Mouse (Mus musculus) Muller cell, postnatal 12 days (primary cell): Measurements from ENCODE around the gene Sncg.
"Not testable (repeated sequence)": the region's sequence is repeated elsewhere in the genome, so short reads cannot be mapped to it uniquely, and the experiment has no call there.

Experiments
- DNase-seq: peaks from one replicate; pipeline ENCODE4 v3.0.0-alpha.2; 2015; ENCODE audit errors: inconsistent ontology term

Sncg gene

DNA sequence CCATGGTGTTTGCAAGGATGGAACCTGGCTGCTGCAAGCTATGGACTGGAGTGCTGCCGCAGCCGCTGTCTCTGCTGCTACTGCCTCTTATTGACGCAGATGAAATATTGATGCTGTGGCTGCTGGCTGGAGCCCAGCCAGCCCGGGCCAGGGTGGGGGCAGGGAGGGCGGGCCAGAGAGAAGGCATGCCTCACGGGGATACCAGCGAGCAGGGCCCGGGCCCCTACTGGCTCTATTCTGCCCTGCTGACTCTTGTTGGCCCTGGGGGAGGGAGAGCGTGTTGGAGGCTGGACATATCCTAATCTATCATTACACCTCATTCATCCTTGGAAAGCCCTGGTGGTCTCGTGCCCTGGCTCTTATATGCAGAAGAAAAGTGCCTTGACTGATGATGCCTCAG is at the start of gene Sncg:
Gene Sncg, minus strand, starts transcription at position 213 of the 400 bp plus-strand sequence.
- DNase-seq: no peak

- peak; percentile 65 for DNase-seq
Measured at GRCm38 (mm10) chr14:34421078-34421477, 46.5 kb upstream of the Sncg start.

- DNase-seq: no peak
Measured at GRCm38 (mm10) chr14:34417501-34417900, 42.9 kb upstream of the Sncg start.

GRCm38 (mm10) chr14:34416946-34417345 is 42.4 kb upstream of the Sncg start:
- not testable (repeated sequence) for DNase-seq

- no peak for DNase-seq
Measured at GRCm38 (mm10) chr14:34412164-34412896, 37.7 kb upstream of the Sncg start.

DNA sequence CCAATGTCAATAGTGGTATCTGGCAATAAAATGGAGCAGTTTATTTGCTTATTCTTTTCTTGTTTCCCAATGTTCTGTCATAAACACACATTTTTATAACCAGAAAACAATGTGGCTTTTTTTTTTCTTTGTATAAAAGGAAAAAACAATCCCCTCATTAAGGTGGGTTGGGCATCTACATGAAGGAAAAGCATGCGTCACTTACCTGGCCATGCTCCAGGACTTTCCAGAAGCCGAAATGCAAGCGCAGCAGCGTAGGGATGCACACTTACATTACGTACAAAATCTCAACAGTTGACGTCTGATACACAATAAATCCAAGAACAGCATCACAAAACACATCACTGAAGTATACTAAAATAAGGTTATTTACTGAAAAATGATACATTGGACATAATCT is 36.1 kb upstream of the Sncg start:
- DNase-seq: no peak

GRCm38 (mm10) chr14:34403424-34403823 is 28.8 kb upstream of the Sncg start:
- no peak for DNase-seq

DNA sequence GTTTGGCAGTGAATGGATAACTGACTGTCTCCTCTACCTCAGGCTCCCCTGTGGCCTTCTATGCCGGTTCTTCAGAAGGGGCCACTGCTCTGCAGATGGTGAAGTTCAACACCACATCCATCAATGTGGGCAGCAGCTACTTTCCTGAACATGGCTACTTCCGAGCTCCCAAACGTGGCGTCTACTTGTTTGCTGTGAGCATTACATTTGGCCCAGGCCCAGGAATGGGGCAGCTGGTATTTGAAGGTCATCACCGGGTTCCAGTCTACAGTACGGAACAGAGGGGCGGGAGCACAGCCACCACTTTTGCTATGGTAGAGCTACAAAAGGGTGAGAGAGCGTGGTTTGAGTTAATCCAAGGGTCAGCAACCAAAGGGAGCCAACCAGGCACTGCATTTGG is 28.3 kb upstream of the Sncg start:
- DNase-seq: no peak

- peak; percentile 57 for DNase-seq
Measured at GRCm38 (mm10) chr14:34401135-34401534, 26.5 kb upstream of the Sncg start.

DNA sequence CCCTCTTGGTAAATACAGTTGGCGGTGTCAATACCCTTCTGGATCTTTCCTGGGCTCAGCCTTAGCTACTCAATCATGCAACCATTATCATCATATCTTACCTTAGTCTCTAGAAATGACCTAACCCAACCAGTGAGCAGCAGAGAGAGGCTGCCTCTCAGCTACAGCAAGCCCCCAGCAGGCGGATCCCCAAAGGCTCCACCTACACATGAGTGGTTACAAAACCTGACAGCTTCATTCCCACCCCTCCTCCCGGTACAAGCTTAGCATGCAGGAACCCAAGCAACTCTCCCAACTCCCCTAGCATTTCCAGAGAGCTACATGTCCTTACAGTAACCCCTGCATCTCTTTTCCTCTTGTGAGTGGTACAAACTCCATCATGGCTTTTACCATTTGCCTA is 25.4 kb upstream of the Sncg start:
- no peak for DNase-seq

DNA sequence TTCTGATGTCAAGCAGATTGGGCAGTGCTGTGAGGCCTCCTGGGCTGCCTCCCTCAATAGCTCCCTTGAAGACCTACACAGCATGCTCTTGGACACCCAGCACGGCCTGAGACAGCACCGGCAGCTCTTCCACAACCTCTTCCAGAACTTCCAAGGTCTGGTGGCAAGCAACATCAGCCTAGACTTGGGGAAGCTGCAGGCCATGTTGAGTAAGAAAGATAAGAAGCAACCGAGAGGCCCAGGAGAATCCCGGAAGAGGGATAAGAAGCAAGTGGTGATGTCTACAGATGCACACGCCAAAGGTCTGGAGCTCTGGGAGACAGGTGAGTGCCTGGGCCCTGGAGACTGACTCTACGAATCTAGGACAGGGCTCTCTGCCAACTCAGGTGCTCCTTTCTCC is 24.7 kb upstream of the Sncg start:
- no peak for DNase-seq

DNA sequence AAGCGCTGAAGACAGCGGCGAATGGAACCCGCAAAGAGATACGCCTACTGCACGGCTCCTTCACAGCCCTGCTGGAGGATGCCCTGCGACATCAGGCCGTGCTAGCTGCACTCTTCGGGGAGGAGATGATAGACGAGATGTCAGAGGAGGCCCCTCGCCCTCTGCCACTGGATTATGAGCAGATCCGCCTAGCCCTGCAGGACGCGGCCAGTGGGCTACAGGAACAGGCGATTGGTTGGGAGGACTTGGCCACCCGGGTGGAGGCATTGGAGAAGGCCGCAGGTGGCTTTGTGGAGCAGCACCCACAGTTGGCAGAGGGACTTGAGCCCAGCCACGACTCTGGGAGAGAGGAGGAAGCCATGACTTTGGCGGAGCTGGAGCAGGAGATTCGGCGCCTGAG is 24.3 kb upstream of the Sncg start:
- DNase-seq: no peak

GRCm38 (mm10) chr14:34397871-34398270 is 23.3 kb upstream of the Sncg start:
- peak; percentile 36 for DNase-seq

GRCm38 (mm10) chr14:34393295-34393694 is 18.7 kb upstream of the Sncg start:
- no peak for DNase-seq

GRCm38 (mm10) chr14:34382921-34383704 is 8.5 kb upstream of the Sncg start:
- DNase-seq: no peak

DNA sequence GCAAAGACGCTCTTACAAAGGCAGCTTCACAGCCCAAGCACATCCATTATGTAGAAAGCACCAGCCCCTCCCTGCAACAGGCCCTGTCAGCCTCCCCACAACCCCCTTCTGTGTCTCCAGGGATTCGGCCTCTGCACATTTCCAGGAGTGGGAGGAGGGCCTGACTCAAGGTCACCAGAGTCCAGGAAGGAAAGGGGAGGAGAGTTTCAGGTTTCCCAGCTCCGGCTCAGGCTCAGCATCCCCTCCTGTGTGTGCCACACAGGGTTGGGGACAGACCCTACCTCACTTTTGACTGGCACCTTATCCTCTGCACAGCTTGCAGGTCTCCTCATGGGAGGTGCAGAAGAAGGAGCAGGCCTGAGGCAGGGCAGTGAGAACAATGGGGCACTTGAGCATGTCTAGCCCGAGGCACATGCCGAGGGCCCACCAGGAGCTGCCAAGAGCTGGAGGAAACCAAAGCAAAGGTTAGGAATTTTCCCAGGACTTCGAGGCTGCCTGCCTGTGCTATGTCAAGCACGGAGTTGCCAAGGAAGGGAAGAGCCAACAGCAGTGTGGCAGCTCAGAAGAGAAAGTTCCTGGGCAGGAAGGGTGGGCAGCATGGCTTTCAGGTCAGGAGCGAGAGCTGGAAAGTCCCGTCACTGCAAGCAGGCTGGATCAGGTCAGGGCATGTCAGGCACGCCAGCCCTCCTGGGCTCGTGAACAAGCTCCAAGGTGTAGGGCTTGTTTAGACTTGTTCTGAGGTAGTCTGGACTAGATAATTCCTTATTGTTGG is 4.2 kb upstream of the Sncg start:
- DNase-seq: peak; percentile 83

DNA sequence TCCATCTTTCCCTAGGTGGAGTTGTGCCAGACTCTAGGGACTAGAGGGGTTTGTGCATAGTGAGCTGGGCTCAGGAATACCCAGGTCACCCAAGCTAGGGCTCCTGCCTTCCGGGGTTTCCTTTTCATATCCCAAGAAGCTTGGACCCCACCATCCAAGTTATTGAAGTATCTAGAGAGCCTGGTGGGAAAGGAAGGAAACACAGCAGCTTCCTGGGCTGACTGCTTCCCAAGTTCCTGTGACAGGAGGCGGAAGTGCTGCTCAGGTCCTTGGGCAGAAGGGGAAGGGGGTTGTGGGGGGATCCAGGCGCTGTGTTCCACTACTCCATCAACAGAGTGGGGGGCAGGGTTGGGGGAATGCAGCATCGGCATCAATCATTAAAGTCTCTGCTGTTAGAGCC is 2.5 kb upstream of the Sncg start:
- no peak for DNase-seq

DNA sequence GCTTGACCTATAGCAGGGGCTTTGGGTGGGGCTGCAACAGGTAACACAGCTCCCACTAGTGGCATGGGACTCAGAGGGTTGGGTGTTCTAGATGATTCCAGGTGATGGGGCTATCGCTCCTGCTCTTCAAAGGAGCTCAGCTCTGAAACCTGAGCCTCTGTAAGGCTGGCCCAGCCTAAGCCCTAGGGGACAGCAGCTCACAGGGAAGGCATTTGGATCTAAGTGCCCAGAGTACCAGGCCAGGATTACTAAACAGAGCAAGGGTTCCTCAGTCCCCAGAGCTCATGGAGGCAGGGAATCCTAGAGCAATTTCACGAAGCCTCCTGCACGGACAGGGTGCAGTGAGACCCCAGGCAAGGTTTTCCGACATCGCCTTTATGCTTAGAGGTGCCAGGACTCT is 1.4 kb upstream of the Sncg start:
- no peak for DNase-seq

- no peak for DNase-seq
Measured at GRCm38 (mm10) chr14:34375415-34375904, 871 bp upstream of the Sncg start, which contains the start of gene Mmrn2. Gene Mmrn2, plus strand, starts transcription at chr14:34375465.

DNA sequence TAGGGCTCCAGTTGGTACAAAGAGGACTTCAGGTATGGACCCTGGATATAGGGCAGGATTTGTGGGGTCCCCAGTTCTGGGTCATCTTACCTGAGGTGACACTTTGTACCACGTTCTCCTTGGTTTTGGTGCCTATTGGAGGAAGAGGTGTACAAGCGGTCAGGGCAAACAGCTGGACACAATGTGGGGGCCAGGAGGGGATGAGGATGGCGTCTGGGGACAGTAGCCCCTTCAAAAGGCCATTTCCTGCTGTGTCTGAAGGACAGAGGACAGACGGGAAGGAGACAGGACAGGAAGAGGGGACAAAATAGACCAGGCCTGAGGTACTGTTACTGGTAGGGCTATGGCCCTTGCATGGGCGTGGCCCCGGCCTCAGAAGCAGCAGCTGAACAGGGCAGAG is 1.0 kb downstream of the Sncg start:
- no peak for DNase-seq

- no peak for DNase-seq
Measured at GRCm38 (mm10) chr14:34372646-34373045, 1.9 kb downstream of the Sncg start.

- DNase-seq: no peak
Measured at GRCm38 (mm10) chr14:34371763-34372162, 2.8 kb downstream of the Sncg start.
